Mouse (Mus musculus): ENCODE data around the gene Dolpp1.
A peak's percentile ranks its signal among the peaks of the same experiment; 100 is the strongest.

Dolpp1 gene

DNA sequence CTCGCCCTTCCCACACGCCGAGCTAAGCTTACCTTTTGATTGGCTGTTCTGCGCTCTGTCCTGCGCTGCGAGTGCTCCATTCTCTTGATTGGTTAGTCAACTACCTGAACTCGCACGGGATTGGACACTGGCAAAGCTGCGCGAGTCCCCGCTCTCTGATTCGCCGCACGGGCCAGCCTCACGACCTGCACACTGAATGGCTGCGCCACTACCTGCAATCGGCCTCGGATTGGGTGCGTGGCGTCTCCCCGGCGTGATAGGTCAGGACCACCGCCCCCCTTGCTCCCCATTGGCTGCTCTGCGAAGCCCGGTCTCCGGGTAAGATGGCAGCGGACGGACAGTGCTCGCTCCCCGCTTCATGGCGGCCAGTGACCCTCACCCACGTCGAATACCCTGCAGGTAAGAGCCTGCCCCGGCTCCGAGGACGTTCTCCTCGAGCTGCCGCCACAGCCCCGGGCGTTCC lies at the start of gene Dolpp1:
TSS of gene Dolpp1 (plus strand) at position 141 of the 463 bp plus-strand sequence.
- DNase-seq: peak; percentile 98

DNA sequence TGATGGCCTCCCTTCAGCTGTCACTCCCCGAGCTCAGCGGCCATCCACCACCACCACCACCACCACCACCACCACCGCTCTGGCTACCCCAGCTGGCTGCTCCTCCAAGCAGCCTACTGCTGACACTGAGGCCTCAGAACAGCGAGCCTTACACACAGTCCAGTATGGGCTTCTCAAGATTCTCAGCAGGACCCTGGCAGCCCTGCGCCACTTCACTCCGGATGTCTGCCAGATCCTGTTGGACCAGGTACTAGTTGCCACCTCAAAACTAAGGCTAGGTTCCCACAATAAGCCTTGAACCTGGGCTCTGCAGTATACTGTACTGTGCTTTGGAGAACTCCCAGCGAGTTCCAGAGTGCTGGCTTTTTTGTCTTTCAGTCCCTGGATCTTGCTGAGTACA lies 49.5 kb upstream of the Dolpp1 start:
- no peak for DNase-seq

DNA sequence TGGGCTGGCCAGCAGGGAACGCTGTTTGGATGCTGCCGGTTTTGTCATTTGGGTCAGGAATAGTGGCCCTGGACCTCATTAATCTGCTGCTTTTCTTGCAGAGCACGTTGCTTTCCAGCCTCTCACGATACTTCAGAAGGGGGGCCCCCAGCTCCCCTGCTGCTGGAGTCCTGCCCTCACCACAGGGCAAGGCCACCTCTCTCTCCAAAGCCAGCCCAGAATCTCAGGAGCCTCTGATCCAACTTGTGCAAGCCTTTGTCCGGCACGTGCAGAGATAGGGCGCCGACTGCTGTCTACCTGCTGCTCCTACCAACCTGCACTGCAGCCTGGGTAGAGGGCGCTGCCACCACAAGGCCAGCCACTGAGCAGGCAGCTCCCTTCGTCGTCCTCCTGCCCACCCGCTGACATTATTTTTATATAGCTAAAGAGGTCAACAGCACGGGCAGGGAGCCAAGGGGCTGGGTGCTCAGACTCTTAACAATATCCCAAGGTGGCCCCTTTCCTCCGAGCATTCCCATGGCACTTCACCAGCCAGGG lies 48.4 kb upstream of the Dolpp1 start:
- DNase-seq: peak; percentile 41

DNA sequence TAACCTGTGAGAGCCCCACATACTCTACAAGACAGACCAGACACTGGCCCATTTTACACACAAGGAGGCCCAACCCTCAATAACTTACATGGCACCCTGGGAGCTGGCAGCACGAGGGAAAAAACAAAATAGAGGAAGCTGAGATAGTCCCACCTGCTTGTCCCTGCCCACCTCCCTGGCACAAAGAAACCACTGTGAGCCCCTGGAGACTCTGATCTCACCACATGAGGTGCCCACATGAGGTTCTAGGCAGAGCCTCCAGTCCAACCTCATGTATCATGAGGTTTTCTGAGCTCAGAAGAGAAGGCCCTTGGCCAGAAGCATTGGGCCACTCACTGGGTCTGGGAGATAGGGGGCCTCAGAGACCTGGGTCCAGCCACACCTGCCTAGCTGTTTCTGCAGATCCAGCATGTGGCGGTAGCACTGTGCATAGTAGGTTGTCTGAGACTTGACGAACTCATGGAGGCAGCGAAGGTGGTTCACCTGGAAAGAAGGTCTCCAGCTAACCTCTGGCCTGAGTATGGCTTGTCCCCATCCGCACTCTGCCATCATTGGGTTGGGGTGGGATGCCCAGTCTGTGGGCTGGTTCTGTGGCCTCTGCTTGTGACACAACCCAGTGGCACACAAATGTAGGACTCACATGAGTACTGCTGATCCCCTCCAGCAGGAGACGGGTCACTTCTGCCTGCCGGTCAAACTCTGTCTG lies 45.9 kb upstream of the Dolpp1 start:
- no peak for DNase-seq

GRCm38 (mm10) chr2:30349196-30349595 lies 42.9 kb upstream of the Dolpp1 start:
- DNase-seq: no peak

DNA sequence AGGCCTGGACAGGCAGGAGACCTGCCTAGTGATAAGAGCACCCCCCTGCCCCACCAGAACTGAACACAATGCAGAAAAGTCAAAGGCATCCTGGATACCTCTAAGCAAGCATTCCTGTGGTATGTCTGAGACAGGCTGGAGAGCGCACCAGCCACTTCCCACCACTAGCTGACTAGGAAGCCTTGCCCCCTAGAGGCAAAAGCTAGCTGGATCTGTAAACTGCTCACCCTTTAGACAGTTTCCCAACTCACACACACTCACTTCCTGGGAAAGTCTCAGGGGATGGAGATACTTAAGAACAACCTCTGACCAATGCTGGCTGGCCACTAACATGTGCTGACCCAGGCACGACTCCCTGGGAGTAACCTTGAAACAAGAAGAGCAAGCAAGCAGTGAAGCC lies 40.9 kb upstream of the Dolpp1 start:
- DNase-seq: peak; percentile 37

- DNase-seq: no peak
Observed at GRCm38 (mm10) chr2:30355861-30356260, 36.2 kb upstream of the Dolpp1 start.

DNA sequence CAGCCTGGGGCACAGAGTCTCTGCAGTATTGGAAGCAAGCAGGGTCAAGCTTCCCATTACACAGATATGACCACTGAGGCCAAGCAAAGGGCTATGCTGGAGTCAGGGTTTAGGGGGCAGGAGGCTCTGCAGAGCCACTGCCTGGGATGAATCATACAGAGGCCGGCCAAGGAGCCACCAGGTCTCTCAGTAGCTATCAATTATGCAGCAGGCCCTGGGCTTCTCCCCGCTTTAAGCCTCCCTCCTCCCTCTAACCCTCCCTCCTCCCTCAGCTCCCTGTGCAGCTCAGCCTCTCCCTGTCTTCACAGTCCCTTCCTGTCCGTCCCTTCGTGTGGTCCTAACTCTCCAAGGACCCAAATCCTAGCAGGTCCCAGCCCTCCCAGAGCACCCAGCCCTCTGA lies 35.8 kb upstream of the Dolpp1 start:
- no peak for DNase-seq

DNA sequence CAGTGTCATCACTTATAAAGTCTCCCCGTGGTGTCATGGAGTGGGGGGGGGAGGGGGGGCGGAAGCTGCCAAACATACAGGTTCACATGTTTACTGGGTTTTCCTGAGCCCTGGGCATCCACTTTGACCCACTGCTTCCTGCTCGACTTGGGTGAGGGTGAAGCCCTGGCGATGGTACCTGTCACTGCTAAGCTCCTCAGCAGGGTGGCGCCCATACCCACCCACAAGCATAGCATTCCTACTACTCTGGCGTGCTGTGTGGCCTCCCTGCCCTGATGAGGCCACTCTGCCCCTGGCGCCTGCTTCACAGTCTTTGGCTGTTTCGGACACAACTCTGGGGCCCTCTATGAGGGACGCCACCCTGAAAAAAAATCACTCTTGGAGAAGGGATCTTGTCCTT lies 35.1 kb upstream of the Dolpp1 start:
- DNase-seq: no peak

- no peak for DNase-seq
Observed at GRCm38 (mm10) chr2:30357552-30358510, 34.2 kb upstream of the Dolpp1 start.

- peak; percentile 95 for DNase-seq
Observed at GRCm38 (mm10) chr2:30358533-30359531, 33.2 kb upstream of the Dolpp1 start, which contains the start of gene Sh3glb2. TSS of gene Sh3glb2 (minus strand) at chr2:30359337.

GRCm38 (mm10) chr2:30360626-30361025 lies 31.4 kb upstream of the Dolpp1 start:
- DNase-seq: no peak

- DNase-seq: no peak
Observed at GRCm38 (mm10) chr2:30362865-30363264, 29.2 kb upstream of the Dolpp1 start.

DNA sequence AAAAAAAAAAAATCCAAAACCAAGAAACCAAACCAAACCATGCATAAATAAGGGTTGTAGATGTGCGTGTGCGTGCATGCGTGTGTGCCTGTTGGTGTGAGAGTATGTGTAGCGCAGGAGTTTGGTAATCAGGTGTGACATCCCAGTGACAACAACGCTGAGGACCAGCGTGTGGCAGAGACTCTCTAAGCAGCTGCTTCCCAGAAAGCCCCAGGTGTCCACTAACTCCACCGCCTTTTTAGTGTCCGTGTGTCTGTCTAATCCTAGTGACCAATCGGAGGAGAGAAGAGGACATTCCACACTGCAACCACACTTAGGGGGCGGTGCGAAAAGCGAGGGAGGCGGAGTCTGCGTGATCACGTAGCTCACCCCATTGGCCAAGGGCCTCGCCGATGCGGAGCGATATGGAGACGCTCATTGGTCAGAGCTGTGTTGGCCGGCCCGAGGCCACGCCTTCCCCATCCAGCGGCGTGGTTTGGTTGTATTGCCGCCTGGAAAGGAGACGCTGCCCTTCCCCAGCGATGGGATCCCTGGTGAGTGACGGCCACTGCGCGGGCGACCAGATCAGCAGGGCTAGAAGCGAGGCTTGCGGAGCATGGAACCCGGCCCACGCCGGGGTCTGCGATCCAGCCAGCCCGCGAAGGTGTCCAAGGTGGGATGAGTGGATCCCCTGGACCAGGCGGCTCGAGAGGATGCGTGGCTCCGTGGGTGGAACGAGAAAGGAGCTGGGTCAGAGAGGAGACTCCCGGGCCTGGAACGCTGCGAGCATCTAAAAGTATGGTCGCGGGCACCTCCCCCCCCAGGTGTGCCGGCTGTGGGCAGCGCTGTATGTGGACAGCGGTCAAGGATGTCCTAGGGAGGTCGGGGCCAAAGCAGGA lies 28.0 kb upstream of the Dolpp1 start, which contains the start of gene Miga2:
TSS of gene Miga2 (plus strand) at position 461 of the 878 bp plus-strand sequence.
- peak; percentile 99 for DNase-seq

GRCm38 (mm10) chr2:30365281-30366069 lies 26.6 kb upstream of the Dolpp1 start:
- DNase-seq: peak; percentile 42

GRCm38 (mm10) chr2:30366203-30366602 lies 25.9 kb upstream of the Dolpp1 start:
- DNase-seq: peak; percentile 54

DNA sequence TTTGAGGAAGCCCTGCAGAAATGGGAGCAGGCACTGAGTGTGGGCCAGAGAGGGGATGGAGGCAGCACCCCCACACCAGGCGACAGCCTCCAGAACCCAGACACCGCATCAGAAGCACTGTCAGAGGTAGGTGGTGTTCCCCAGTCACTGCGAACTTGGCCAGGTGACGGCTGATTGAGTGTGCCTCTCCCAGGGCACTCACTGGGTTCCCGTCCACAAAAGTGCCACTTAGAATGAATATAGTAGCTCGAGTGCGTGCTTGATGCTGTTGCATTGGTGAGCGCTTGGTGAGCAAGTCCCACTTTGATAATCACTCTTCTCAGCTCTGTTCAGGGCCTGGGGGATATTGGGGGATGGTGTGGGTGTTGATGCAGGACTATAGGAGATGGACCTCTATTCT lies 20.5 kb upstream of the Dolpp1 start:
- DNase-seq: no peak

GRCm38 (mm10) chr2:30372726-30373125 lies 19.3 kb upstream of the Dolpp1 start:
- no peak for DNase-seq

DNA sequence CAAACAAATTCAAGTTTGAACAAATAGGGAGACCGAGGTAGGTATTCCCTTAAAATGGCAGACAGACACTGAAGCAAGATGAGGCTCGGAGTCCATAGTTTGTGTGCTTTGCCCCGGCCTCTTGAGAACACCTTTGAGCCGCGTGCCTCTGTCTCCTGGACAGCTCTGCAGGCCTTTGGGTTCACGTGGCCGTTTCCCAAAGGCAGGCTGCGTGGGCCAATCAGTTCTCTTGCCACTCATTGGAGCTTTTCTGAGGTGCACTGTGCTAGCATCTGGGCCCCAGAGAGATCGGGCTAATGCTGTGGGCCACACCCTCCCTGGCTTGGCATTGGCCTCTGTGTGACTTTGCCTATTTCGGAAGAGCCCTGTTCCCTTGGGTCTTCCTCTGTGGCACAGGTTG lies 16.2 kb upstream of the Dolpp1 start:
- DNase-seq: no peak

GRCm38 (mm10) chr2:30377721-30378120 lies 14.3 kb upstream of the Dolpp1 start:
- no peak for DNase-seq

Data from kidney, postnatal 10 days (tissue).